Mouse (Mus musculus): ENCODE measurements around the gene Cacfd1.
A peak's percentile ranks its signal among the peaks of the same experiment; 100 is the strongest.

The Cacfd1 gene

DNA sequence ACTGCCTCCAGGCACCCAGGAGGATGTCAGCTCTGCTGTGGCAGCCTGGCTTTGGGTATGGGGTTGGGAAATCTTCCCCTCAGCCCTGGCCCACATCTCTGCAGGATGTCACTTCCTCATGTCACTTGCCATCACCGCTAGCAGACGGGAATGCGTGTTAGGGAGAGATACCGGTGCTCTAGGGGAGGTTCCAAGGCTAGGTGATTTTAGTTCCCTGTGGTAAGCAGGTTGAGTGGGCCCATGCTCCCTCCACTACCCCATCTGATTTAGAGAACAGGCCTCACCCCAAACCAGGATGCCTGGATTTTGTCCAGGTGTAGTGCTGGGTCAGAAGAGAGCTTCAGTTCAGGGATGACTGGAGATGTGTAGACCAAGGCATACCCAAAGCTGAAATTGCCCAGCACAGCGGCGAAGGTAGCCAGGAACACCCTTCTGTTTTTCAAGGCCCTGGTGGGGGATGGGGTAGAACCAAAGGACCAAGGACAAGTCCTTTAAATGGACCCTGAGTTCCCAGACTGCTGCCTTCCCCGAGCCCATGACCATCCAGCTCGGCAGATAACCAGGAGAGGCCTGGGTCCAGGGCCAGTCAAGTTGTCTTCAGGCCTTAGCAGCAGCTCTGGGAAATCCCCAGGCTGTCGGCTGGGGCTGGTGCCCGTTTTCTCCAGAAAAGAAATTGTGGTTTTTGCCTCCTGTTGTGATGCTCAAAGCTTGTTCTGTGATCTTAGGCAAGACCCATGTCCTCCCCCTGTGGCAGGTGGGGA lies 17.3 kb downstream of the Cacfd1 start:
- DNase-seq (ENCODE audit: low spot score in 2 of 2): peak in 1 of 2 experiments; percentile 28

DNA sequence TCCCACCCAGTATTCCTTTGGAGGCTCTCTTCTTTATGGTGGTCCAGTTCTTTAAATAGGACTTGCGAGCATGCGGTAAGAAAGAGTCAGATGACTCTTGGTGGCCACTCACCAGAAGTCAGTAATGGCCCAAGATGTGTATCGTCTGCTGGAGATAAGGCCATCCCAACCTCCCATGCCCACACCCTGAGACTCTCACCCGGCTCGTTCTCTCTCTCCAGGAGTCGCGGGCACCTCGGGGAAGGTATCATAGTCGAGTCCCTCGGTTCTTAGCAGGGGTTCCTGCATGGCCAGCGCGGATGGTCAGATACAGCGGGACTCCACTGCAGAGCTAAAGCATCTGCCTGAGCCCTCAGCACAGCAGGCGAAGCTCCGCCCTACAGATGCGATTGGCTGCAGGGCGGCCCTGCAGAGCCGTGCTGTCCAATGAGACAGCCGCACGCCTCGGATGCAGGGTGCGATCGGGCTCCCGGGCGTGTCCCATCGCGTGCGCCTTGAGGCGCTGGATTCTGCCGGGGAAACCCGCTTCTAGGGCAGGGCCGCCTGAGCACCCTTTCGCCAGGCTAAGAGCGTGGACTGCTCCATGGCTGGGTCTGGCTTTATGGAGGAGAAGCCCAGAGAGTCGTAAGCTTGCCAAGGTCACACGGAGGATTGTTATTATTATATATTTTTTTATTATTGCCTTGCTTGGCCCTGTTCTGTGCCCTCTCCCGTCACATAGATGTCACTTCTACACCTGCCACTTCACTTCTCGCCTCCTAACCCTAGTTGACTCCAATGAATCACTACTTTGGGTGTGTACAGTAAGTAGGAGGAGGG lies 18.1 kb downstream of the Cacfd1 start, which contains the start of gene Slc2a6:
Slc2a6 (minus strand) TSS at position 381 of the 819 bp plus-strand sequence.
- DNase-seq (ENCODE audit: low spot score in 2 of 2): peak; percentile 92

DNA sequence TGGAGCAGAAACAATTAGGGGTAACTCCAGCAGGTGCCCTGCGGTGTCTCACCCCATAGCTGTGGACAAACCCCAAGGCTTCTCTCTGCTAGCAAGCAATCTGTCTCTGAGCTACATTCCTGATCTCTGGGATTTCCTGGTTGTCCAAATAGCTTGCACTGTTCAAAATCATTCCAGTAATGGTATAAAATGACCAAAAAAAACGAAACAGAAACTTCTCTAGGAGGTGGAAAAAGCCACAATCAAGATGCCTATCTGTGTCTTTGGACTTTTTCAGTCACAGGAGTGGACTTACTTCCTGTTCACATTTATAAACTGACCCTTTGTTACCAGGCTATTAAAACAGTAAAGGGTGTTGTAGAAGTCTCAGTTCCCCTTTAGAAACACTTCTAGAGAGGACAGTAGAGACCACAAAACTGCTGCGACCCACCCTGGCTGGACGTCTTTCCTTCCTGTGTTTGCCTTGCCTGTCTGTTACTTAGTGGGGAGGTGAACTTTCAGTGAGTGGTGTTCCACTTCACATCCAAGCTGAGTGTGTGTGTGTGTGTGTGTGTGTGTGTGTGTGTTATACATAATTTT lies 18.8 kb downstream of the Cacfd1 start:
- DNase-seq (ENCODE audit: low spot score in 2 of 2): no peak

DNA sequence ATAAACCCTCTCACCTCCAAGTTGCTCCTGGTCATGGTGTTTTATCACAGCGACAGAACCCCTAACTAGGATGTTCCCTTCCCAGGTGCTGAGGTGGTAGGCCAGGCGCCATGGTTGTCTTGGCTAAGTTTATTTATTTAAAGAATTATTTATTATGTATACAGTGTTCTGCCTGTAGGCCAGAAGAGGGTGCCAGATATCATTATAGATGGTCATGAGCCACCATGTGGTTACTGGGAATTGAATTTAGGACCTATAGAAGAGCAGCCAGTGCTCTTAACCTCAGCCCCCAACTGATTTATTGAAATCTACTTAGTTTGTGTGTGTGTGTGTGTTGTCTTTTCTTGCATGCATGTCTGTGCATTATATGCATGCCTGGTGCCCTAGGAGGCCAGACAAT lies 22.6 kb downstream of the Cacfd1 start:
- DNase-seq (ENCODE audit: low spot score in 2 of 2): no peak

DNA sequence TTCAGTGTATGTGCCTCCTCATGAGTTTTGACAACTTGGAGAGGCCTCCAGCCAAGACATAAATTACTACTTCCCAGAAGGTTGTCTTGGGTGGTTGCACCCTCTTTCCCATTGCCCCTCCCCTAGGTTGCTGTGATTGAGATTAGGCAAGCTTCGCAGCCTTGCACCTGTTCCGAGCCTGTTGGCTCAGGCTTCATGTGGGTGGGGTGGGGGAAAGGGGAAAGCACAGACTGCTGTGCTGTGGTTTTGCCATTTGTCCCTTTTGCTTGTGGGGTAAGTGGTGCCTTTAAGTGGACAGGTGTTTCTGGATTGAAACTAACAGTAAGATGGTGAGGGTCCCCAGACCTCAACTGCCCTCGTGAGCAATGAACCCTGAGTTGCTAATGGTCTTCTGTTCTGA lies 26.3 kb downstream of the Cacfd1 start:
- no peak for DNase-seq (ENCODE audit: low spot score in 2 of 2)

DNA sequence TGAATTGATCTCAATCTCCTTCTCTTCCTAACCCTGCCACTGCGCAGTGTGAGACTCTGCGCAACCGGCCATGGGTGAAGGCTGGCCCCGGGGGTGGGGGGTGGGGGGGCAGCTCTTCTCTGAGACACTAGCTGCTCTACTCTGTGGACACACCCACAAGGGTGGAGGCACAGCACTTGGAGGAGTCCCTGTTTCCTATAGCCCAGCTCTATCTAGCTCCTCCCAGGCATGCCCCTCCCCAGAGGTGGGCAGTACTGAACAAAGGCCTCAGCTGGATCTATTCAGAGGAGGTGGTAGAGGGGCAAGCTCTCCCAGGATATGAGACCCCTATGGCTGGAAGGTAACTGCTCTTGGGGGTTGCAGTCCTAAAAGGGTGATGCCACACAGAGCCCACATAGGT lies 27.3 kb downstream of the Cacfd1 start:
- DNase-seq (ENCODE audit: low spot score in 2 of 2): no peak

DNA sequence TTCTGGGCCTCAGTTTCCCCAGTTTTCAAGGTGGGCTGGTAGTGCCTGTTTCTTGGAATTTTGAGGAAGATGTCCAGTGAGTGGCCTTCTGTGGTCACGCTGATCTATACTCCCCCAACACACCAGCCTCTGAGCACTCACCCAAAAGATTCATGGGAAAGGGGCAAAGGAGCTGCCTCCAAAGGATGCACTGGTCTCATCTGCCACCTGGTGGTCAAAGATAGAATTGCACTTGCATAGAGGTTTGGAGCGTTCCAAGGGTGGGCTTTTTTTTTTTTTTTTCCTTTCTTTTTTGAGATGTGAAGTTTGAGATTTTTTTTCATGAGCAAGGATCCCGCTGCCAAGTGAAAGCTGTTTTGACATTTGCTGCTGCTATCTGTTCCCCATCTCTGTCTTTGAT lies 28.9 kb downstream of the Cacfd1 start:
- peak; percentile 73 to 85 for DNase-seq (ENCODE audit: low spot score in 2 of 2)

DNA sequence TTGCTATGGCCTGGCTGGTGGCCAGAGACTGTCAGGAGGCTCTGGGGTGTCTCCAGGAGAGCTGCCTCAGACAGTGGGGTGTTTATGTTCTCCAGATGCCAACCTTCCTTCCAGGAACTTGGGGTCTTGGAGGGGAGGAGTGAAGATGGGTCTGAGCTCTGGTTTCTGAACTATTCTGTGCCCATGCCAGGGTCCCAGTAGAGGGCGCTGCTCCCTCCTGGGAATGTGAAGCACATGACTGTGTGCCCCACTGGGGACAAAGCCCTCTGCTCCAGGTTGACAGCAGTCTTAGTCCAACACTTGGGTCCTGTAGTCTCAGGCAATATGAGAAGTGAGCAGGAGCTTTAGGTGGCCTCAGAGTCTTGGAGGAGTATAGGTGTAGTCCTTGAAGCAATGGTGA lies 29.6 kb downstream of the Cacfd1 start:
- peak in 1 of 2 experiments; percentile 33 for DNase-seq (ENCODE audit: low spot score in 2 of 2)

DNA sequence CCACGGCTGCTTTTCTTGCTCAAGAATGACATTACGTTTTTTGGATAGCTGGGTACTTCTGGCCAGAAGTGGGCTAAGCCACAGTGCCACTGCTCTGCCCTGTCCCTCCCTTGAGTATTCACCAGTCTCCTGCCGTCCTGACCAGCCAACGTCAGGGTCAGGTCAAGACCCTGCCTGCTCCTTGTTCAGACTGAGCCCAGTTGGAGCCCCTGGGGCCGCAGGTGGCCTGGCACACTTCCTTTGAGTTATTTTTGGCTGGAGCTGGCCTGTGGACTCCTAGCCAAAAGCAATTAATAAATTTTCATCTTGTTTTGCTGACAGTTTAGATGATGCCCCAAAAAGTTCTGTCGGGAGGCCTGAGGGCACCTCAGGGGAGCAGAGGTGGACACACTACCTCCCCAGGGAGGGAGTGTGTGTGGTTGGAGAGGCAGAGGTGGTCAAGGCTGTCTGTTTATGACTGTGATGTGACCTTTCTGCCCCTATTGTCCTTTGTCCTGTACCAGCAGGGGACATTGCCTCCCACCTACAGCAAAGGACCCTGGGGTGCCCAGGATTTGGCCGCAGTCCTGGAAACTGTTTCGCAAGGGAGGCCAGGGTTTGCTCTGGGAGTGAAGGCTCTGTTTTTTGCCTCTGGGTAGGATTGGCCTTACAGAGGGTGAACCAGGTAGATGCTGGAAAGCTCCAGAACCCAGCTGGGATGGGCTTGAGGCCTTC lies 32.6 kb downstream of the Cacfd1 start:
- no peak for DNase-seq (ENCODE audit: low spot score in 2 of 2)

DNA sequence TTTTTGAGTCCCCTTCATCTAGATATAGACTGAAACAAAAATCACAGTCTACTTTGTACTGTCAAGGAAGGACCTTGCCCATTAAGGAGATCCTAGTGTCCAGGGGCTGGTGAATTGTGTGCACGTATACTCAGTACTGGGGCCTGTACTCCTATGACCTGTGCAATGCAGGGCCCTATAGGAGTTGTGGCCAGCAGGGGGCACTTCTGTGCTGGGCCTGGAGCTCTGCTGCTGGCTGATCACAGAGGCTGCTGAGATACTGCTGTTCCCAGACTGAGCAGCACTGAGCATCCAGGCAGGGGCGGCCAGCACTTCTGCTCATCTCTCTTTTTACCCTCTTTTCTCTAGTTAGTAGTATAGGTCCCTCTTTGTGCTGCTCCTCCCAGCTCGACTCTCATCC lies 33.7 kb downstream of the Cacfd1 start:
- DNase-seq (ENCODE audit: low spot score in 2 of 2): peak; percentile 91 to 93

DNA sequence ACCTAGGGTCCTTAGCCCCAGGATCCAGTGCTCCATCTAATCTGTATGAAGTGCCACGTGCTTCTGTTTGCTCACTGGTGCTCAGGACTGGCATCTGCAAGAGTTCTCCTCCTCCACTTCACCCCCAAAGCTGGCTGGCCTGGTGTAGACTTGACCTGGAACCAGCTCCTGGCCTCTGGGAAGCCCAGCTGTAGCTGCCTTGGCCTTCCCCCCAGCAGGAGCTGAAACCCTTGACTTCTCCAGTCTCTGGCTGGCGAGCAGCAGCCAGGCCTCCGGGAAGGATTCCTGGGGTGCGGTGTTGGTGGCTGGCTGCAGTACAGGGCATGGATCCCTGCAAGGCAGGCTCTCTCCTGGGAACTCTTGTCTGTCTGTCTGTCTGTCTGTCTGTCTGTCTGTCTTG lies 34.4 kb downstream of the Cacfd1 start:
- DNase-seq (ENCODE audit: low spot score in 2 of 2): no peak

DNA sequence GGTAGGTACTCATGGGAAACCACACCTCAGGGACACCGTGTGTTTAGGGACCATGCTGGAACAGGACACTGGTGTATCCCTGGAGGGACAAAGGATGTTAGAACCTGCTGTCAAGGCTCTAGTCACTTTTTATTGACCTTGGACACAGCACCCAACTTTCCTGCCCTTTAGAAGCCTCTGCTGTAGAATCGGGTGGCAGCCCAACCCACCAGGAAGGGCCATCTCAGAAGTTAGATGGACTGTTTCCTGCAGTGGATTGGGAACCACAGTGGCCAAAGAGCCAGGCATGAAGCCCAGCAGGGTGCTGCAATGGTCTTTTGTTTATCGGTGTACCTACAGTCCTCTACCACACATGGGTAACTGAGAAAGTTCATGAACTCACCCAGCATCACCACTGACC lies 34.9 kb downstream of the Cacfd1 start:
- no peak for DNase-seq (ENCODE audit: low spot score in 2 of 2)

DNA sequence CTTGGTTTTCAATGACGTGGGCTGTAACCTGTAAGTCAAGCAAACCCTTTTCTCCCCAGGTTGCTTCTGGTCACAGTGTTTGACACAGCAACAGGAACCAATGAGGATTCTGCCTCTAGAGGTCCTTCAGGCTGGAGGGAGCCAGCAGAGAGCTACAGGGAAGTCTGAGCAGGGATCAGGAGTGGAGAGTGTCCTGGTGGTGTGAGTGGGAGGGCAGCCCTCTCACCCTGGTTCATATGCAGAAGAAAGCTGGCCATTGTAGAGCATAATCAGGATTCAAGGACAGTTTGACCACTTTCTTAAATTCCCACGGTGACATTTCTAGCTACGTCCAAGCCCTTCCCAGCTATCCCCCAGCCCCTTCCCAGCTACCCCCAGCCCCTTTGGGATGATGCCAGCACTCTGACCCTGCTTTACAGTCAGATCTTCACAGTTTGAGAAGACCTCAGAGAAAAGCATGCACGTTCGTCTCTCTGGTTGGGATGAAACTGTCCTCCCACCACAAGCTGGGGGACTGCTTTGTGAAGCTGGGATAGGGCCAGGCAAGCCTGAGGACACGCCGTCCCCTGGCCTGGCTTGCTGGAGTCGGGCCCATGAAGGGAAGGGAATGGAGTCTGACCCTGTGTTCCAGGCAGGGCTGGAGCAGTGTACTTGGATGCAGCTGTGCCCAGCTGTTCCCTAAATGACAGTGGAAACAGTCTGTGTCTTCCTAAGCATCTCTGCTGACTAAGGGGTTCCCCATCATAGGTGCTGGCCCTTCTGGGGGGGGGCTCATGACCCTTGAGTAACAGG lies 36.4 kb downstream of the Cacfd1 start:
- no peak for DNase-seq (ENCODE audit: low spot score in 2 of 2)

DNA sequence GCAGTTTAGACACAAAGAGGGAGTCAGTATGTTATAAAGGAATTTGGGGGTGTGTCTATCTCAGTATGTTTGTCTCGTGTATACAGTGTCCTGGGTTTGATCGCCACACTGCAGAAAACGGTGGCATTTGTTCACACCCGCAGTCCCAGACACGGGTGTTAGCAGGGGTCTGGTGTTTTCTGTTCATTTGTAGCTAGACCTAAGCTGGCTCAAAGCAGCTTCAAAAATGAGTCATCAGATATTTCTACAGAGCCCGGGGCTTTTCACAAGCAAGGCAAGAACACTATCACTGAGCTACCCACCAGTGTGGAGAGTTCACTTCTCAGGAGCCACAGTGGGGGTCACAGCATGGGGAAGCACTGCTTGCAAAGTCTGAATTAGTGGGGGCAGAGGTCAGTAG lies 39.7 kb downstream of the Cacfd1 start:
- DNase-seq (ENCODE audit: low spot score in 2 of 2): no peak

DNA sequence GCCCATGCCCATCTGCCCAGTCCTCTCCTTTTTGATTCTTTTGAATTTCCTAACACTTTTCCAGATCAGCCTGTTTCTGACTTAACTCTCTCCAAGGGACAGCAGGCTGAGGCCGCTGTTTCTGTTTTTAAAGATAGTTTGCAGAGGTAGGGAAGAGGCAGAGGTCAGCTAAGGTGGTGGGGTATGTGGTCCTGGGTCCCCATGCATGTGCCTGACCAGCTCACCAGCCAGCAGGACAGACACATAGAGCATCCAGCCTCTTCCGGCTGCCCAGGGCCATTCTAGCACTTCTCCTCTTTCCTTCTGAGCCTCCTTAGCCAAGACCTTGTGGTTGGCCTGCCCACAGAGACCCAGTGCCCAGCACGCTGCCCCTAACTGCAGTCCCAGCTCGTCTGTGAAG lies 48.5 kb downstream of the Cacfd1 start:
- no peak for DNase-seq (ENCODE audit: low spot score in 2 of 2)

DNA sequence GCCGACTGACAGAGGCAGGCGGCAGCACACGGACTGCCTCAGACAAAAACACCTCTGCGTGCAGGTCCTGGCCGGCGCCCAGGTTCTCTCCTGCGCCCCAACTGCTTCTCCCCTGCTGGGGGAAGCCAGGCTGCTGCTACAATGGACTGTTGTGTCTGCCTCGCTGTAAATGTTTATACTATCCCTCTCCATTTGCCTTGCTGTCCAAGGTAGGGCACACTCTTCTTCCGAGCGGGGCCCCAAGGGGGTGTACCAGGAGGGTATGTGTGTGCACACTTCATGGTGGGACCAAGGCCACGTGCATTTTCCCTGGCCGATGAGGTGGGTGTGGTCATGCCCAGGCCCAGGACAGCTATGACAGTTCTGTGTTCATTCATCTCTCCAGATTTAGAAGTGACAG lies 49.0 kb downstream of the Cacfd1 start:
- DNase-seq (ENCODE audit: low spot score in 2 of 2): no peak

DNA sequence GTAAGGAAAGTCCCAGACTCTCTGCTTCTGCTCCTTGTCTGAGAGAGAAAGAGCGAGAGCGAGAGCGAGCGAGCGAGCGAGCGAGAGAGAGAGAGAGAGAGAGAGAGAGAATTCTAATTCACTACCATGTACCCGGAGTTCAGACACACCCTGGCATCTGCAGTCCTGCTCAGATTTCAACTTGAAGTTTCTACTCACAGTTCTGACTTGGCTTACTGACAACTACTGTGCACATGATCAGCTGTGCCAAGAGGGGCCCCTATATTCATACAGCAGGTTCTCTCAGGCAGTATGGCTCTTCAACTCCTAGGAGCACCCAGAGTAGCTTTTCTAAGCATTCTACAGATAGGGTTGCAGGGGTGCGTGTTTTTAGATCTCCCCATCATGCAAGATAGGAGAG lies 49.5 kb downstream of the Cacfd1 start:
- DNase-seq (ENCODE audit: low spot score in 2 of 2): no peak

DNA sequence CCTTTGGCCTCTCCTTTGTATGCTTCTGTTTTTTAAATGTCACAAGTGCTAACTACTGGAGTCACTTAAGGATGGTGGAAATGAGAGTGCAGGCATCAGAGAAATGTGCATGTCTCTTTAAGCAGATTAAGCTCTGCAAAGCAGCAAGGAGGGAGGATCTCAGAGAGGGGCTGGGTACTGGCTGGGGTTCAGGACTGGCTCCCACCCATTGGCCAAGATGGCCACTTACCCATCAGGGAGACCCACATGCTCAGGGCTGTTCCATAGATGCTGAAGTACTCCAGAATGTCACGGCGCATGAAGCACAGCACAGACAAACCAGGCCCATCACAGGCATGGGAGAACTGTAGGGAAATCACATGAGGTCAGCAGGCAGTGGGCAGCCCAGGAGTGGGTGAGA lies 57.4 kb downstream of the Cacfd1 start:
- no peak for DNase-seq (ENCODE audit: low spot score in 2 of 2)

DNA sequence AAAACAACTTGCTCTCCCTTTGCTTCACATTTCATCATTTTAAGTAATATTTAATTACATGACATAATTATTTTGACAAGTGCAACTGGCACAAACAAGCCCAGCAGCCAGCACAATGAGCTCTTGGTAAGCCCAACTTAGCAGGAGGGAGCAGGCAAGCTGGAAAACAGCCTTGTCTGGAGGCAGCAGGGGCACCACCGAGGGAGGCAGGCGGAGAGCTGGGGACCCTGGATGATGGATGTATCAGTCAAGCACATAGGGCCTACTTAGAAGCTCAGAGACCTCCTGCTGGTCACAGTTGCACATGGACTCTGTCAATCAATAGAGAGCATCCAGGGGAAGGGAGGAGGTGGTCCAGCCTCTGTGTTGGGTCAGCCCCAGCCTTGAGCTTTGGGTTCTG lies 58.3 kb downstream of the Cacfd1 start:
- no peak for DNase-seq (ENCODE audit: low spot score in 2 of 2)

DNA sequence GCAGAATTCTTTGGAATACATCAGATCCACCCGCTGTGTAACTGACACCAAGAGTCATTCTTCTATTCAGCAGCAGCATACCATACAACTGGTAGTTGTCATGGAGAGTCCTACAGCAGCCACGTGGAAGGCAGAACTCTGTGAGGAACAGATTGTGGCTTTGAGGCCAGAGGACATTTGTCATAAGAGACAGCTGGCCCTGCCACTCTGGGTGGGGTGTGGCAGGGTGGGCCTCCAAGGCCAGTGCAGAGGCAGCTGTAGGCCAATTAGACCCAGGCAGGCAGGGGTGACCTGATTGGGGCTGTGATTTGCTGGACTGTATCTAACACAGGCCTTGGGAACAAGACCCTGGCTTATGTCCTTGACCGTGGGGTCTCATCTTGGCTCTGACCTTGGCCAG lies 59.9 kb downstream of the Cacfd1 start:
- DNase-seq (ENCODE audit: low spot score in 2 of 2): no peak

DNA sequence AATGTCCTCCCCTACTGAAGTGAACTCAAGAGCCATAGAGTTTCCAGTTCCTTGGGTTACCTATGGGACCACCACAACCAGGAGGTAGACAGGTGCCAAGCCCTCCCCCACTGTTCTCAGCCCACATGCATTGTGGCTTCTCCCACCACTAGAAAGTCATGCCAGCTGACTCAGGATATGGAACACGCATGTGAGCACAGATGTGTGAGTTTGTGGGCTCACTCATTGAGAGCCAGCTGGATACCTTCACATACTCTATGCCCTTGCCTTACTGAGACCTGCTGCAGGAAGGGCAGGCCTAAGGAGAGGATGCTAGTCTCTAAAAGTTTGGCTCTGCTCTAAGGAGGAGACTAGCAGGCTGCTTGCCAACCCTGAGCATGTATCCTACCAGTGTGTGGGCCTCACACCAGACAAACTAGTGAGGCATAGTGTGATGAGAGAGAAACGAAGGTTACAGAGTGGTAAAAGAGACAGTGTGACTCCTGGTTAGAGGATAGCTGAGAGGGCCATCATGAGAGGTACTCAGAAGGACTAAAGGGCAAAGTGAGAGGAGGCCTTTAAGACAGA lies 60.6 kb downstream of the Cacfd1 start:
- DNase-seq (ENCODE audit: low spot score in 2 of 2): peak; percentile 37 to 39
